Mouse (Mus musculus) urinary bladder, postnatal 14 days (tissue): ENCODE results near the gene Smarce1.
"Not testable (repeated sequence)": the region's sequence is repeated elsewhere in the genome, so short reads cannot be mapped to it uniquely, and the experiment has no call there.

Source experiments
- DNase-seq: peaks from one replicate; pipeline ENCODE4 v3.0.0; 2021; ENCODE audit warnings: low spot score

Gene Smarce1

DNA sequence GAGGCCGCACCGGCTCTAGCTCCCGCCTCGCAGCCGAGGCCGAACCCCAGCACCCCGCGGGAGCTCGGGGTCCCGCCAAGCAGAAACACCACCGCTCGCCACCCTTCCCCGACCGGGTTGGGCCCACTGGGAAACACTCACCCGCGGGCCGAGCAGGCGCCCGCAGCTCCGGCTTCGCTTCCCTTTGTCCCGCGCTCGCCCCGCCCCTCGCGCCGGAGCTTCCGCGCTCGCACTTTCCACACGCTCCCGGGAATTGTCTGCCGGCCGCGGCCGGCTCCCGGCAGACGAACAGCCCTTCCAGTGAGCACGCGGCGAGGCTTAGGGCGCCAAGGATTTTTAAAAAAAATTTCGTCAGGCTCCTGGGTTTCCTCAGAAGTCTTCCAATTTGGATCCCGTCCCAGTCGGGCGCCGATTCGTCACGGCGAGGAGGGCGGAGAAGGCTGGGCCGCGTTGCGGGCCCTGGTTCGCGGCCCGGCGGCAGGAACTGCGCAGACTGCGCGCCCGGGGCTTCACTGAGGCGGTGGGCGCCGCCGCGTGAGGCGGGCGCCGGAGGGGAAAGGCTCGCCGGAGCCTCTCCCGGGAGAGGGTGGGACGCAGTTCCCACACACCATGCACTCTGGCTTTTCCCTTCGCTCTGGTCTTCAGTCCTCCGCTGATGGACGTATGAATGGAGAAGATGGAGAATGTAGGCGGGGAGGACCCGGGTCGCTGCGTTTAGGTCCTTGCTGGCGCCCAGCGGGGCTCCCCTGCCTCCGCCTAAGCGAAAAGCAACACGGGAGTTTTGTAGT lies at the start of gene Smarce1:
Smarce1 (minus strand) TSS at position 757 of the 788 bp plus-strand sequence.
- DNase-seq, result peak; percentile 76

DNA sequence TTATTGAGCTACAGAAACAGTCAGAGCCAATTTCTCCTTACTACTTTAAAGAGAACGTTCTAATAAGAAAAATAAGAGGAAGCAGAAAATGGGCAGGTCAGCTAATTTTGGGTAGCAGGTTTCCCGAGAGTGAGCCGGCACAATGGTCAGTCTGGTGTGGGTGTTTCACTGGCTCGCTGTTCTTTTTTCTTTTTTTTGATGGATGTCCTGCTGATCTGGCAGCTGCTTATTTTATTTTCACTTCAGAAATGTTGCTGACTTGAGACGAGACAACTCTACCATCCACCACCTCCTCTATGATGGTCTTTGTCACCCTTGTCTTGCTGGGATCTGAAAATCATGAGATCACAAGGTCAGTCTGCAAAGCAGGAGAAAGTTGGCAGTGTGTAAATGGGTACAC lies 49.2 kb upstream of the Smarce1 start:
- no peak for DNase-seq

DNA sequence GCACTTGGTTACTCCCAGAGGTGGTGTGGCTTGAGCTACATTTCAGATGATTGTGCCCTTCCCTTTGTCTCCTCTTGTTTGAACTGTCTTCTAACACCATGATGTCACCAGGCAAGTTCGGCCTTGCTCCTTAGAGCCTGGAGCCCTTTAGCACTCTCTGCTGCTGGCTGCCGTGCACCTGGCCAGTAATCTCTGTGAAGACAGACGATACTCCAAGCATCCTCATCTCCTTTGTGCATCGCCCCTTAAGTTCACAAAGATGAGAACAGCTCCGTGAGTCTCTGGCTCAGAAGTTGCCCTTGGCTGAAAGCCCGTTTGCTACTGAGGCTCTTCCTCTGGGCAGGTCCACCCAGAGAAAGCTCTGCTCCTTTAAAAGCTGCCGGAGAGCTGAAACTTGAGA lies 46.0 kb upstream of the Smarce1 start:
- no peak for DNase-seq

DNA sequence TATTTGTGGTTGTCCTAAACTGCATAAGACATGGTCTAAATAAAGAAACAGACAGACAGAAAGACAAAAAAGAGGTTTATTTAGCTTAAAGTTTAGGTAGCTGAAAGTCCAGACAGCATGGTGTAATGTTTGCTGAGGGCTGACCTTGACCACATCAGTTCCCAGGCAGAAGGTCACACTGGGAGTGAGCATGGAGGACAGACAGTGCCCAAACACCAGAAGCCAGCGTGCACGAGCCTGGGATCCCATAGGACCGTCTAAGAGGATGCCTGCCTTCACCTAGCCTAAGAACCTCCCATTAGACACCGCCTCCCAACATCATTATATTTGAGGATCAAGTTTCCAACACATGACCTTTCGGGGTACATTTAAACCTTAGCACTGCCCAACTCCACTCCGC lies 44.8 kb upstream of the Smarce1 start:
- DNase-seq, result no peak

DNA sequence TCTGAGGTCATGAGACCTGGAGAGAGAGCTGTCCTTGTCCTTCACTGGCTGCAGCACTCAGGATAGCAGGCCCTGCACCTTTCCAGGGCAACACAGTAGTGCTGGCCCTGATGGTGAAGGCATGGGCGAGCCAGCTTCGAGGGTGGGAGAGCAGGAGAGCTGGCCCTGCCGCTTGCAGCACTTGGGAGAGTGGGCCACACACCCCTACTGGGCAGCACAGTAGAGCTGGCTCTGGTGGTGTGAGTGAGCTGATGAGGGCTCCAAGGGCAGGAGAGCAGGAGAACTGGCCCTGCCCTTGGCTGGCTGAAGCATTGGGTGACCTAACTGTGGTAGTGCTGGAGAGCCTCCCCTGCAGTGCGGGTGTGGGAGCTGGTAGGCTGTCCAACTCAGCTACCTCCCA lies 41.9 kb upstream of the Smarce1 start:
- no peak for DNase-seq

DNA sequence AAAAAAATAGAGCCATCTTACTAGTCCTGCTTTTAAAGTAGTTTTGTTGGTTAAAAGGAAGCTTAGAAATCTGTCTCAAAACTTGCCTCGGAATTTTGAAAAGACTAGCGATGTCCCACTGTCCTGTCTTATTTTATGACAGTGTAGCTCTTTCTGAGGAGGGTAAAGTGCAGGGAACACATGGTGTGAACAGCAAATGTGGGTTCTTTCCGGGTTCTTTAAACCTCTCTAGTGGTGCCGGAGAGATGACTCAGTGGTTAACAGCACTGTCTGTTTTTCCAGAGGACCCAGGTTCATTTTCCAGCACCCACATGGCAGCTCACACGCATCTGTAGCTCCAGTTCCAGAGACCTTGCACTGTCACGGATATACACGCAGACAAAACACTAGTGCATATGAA lies 38.4 kb upstream of the Smarce1 start:
- DNase-seq, result no peak

DNA sequence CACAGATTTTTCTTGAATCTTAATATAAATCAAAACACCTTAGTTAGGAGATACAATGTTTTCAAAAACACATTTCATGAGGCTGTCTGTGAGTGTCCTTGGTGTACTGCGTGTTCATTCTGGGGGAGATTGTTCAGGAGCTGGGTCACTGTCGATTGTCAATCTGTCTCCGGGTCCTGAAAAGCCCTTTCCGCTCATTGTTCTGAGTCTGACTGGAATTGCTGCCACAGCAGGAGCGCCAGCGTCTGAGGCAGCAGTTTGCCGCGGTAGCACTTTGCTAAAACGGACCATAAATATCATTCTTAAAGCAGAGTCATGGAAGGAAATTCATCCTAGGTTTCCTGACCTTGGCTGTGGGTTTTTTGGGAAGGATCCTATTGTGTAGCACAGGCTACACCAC lies 35.0 kb upstream of the Smarce1 start:
- DNase-seq, result no peak

DNA sequence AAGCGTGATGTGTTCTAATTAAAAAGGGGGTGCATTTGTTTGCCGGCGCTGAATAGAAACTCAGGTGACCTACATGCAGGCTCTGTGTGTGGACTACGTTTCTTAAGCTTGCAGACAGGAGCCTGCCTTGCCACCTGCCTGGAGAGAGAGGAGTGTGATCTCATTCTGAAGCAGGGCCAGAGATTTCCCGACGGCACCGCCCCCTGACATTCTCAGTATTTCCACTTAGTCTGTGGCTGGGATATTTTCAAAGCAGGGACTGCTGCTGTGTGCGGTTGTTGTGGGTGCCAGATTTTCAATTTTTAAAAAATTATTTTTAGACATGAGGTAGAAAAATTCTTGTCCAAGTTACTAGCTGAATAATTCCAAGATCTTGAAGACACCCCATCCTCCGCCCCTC lies 34.4 kb upstream of the Smarce1 start:
- DNase-seq, result no peak

DNA sequence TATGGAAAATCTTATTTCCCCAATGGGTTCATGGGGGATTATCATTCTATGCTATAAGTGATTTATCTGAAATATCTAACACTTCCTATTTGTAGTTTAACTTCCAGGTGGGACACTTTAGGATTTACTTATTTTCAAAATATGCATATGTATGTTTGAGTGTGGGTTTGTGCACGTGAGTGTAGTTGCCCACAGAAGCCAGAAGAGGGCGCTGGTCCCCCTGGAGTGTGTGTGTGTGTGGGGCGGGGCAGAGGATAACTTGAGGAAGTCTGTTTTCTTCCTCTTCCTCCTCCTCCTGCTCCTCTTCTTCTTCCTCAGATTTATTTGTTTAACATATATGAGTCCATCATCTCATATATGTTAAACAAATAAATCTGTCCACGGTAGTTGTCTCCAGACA lies 25.4 kb upstream of the Smarce1 start:
- DNase-seq, result no peak

DNA sequence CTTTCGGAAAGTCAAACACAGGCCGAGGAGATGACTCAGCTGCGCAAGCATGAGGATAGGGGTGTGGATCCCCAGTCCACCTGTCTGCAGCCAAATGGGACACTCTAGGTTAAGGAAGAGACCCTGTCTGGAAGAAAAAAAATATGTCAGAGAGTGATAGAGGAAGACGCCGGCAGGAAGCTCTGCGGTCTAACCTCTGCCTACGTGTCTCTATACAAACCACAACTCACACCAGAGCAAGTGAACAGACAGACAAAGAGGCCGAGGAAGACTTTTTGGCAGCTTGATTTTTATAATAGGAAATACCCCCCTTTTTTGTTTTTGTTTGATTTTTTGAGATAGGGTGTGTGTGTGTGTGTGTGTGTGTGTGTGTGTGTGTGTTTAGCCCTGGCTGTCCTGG lies 24.5 kb upstream of the Smarce1 start:
- DNase-seq, result no peak

DNA sequence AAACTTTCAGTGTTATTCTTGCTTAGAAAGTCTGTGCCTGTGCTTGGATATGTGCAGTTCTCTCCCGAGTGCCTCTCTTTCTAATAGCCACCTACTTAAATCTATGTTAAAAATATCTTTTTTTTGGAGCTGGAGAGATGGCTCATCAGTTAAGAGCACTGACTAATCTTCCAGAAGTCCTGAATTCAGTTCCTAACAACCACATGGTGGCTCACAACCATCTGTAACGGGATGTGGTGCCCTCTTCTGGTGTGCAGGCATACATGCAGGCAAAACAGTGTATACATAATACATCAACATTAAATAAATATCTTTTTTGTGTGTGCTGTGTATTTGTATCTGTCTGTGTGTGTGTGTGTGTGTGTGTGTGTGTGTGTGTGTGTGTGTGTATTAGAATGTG lies 23.1 kb upstream of the Smarce1 start:
- DNase-seq, result no peak

DNA sequence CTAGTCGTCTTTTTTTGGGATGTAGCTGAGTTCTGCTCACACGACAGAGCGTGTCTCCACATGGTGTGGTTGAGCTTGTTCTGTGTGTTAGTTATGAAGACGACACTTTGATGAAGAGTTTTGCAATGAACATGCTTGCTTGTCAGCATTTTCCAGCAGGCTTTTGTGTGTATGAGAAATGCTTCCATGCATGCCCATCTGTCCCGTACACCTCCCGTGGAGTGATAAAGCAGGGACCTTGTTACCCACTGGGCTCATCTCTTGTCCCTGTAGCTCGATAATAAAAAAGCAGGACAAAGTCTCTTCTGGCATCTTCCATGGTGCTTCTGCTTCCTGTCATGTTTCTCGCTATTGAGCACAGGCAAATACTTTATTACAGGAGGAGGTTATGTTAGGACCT lies 21.9 kb upstream of the Smarce1 start:
- no peak for DNase-seq

DNA sequence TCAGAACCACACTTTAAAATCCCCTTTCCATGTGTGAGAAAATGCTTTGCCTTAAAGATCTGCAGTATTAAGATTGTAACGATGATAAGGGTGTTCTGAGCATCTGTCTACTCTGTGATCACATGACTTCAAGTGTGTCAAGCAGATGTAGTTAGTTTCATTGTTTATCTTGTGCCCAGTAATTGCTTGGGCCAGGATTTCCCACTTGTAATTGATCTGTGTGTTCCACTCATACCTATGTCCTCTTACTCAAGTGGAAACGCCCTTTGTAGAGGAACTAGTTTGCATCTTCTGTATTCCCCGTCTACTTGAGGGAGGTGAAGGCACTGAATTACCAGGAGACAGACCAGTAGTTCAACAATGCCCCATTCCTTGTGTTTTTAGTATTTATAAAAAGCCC lies 19.8 kb upstream of the Smarce1 start:
- no peak for DNase-seq

DNA sequence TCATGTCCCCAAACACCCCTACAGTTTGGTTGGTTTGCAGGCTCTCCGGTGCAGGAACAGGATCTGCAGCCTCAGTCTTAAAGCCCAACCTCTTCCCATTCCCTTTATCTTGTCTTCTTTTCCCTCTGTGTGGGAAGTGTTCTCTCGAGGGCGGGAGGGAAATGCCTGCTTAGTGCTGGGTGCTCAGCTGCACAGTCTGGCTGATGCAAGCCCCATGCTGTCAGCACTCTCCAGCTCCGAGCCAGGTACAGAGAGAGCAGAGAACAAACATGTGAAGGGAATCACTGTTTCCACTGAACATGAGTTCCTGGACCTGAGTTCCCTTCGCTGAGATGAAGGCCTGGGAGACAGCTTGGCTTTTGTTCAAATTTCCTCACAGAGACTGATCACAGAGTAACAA lies 19.4 kb upstream of the Smarce1 start:
- no peak for DNase-seq

DNA sequence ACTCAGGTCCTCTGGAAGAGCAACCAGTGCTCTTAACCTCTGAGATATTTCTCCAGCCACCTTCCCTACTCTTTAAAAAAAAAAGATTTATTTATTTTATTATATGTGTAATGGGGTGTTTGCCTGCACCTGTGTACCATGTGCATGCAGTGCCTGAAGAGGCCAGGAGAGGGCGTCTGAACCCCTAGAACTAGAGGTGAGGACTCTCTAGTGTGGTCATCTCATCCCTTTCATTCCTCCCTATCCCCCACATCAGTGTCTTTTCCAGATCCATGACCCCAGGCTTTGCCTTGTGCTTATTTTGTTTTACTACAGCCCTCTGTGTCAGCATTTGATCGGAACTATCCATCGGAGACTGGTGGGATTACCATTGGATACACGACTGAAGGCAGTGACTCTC lies 18.3 kb upstream of the Smarce1 start:
- DNase-seq, result no peak

DNA sequence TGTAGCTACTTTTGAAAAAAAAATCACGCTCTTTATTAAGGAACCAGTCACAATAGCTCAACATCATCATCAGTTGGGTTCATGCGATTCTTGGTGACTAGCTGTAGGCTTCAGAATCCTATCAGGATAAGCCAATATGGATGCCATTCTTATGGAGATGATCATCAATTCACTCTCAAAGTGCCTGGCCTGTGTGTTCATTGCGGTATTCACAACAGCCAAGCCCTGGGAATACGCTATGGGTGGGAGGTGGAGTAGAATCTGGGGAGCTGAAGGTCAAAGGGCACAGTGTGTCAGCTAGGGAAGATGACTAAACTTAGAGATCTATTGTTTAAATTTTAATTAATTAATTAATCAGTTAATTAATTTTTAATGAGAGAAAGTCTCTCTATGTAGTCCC lies 17.1 kb upstream of the Smarce1 start:
- no peak for DNase-seq

DNA sequence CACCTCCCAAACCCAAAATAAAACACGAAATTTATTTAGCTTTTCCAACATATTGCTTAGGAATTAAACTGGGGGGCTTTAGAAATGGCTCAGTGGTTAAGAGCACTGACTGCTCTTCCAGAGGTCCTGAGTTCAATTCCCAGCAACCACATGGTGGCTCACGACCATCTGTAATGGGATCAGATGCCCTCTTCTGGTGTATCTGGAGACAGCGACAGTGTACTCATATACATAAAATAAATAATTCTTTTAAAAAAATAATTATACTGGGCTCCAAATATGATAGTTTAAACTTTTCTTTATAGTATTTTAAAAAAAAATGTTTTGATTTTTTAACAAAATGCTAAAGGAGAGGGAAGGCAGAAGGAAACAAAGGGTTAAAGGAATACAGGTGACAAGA lies 13.7 kb upstream of the Smarce1 start:
- DNase-seq, result not testable (repeated sequence)

DNA sequence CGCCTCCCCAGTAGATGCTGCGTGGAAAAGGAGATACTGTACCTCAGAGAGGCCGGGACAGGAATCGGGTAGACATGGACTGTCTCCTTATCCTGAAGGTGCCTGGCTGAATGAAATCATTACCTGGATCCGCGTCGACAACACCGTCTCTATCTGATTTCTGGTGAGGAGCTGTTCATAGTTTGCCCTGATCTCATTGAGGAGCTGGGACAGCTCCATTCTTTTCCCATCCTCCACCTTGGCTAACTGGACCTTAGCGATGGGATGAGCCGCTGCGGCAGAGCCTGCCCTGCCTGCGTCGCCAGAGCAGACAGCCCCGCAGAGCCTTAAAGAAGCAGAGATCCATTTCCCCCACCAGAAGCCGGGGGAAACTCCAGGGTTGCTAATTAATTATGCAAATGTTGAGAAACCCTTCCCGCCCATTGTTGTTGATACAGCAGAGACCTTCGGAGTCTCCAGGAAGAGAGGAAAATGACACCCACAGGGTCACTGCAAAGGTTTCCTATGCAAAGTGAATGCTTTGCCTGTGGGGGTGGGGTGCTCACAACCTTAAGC lies 13.1 kb upstream of the Smarce1 start, which contains the start of gene Krt222:
Krt222 (minus strand) TSS at position 266 of the 555 bp plus-strand sequence.
- no peak for DNase-seq

DNA sequence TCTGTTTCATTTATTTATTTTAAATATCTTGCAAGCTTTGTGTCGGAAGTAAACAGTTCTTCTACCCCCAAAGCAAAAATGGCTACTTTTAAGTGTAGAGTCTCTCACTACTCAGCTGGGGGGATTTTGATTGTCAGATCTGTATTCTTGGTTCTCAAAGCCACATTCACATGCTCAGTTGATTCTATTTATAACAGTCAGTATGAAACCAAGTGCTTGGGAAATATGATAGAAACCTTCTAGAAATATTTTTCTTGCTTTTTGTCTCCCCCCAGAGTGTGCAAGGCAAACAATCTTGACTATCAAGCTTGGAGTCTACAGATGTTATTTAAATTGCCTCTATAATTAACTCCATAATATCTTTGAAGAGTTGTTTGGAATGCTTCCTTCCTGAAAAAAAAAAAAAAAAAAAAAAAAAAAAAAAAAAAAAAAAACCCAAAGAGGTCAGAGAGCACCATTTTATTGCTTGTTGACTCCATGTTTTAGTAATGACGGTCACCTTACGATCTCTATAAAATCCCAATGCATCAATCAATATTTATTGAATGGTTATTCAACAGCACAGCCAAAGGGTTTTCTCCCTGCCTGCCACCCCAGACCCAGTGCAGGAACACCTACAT lies 12.5 kb upstream of the Smarce1 start:
- no peak for DNase-seq

DNA sequence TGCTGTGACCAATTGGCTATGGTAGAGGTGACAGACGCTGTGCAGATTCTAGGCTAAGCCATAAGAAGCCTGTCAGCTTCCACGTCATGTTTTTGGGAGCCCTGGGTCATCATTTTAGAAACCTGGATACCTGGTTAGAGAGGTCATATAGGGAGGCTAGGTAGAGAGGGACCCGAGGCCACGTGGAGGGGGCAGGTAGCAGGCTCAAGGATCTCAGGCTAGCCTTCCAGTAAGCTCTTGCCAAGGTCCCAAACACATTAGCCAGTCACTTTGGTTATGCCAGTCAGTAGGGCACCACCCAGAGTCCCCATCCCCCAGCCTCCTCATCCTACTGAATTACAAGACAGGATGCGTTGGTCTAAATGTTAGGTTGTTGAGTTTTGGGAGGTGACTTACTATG lies 11.2 kb upstream of the Smarce1 start:
- no peak for DNase-seq

DNA sequence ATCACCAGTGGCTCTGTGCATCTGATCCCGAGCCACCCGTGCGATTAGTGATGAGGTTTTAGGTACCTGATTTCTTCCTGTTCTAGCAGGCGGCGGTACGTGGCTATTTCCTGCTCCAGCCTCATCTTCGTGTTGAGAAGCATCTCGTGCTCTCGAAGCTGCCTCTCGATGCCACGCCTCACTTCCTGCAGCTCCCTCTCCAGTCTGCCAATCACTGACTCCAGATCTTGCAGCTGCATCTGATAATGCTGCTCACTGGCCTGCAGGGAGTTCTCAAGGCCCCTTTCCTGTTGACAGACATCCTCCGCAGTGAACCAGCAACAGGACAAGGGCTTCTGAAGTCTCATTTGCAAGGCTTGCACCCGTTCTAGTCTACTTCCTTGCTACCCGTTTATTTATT lies 7.7 kb upstream of the Smarce1 start:
- DNase-seq, result no peak

DNA sequence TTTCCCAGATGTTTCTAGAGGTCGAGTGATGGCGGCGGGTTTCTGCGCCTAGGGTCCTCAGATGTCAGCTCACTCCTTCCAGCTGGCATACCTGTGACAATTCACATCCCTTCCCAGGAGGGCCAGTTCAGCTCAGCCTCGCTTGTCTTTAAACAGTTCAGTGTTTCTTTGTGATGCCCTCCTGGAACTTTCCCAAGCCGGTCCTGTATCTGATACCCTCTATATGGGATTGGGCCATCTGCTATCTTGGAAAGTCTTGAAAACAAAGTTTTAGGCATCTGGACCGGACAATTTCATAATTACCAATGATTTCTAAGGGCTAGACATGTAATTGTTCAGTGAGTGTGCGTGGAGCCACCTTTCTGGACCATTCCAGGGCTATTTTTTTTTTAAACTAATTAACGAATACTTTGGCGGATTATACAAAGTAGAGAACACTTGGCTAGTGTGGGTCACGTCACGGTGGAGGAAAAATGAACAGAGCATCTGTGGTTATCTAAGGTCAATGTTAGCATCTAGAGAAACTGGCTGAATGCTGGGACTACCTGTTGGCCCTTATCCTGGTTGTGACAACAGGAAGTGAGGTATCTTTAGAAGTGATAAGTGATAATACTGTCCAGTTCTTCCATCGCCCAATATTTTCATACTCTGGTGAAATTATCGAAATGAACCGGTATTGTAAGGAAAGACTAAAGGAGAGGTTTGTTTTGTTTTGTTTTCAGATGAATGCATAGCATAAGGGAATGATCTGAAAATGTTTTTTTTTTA lies 416 bp upstream of the Smarce1 start:
- DNase-seq, result no peak
